Mouse (Mus musculus) MEL-GATA-1-ER (cell line): ENCODE measurements around the gene Rnf115.
"Not testable (repeated sequence)": the region's sequence is repeated elsewhere in the genome, so short reads cannot be mapped to it uniquely, and the experiment has no call there.

Experiments used
- DNase-seq: peaks from one replicate; pipeline ENCODE4 v3.0.0-alpha.2; 2012; ENCODE audit warnings: low read depth; ENCODE audit errors: extremely low read depth

Rnf115 gene

GRCm38 (mm10) chr3:96727343-96727827 is at the start of gene Rnf115, which contains the start of gene Polr3c:
Rnf115 (plus strand) TSS chr3:96727664.
Polr3c (minus strand) TSS chr3:96727628.
- peak; percentile 98 for DNase-seq

GRCm38 (mm10) chr3:96678456-96678855 is 49.0 kb upstream of the Rnf115 start:
- DNase-seq: no peak

GRCm38 (mm10) chr3:96679159-96679674 is 48.2 kb upstream of the Rnf115 start:
- no peak for DNase-seq

- no peak for DNase-seq
Measured at GRCm38 (mm10) chr3:96680269-96680956, 47.1 kb upstream of the Rnf115 start.

GRCm38 (mm10) chr3:96683496-96683895 is 44.0 kb upstream of the Rnf115 start:
- DNase-seq: no peak

- DNase-seq: no peak
Measured at GRCm38 (mm10) chr3:96684151-96684821, 43.2 kb upstream of the Rnf115 start.

GRCm38 (mm10) chr3:96684822-96685156 is 42.7 kb upstream of the Rnf115 start:
- DNase-seq: no peak

- not testable (repeated sequence) for DNase-seq
Measured at GRCm38 (mm10) chr3:96686057-96686456, 41.4 kb upstream of the Rnf115 start.

- peak; percentile 70 for DNase-seq
Measured at GRCm38 (mm10) chr3:96688854-96689253, 38.6 kb upstream of the Rnf115 start.

- DNase-seq: no peak
Measured at GRCm38 (mm10) chr3:96690298-96690697, 37.2 kb upstream of the Rnf115 start.

GRCm38 (mm10) chr3:96692506-96692905 is 35.0 kb upstream of the Rnf115 start:
- DNase-seq: no peak

GRCm38 (mm10) chr3:96693579-96693978 is 33.9 kb upstream of the Rnf115 start:
- no peak for DNase-seq

- DNase-seq: peak; percentile 80
Measured at GRCm38 (mm10) chr3:96696198-96696765, 31.2 kb upstream of the Rnf115 start, which contains the start of gene Pias3. Pias3 (plus strand) TSS chr3:96696384.

- peak; percentile 85 for DNase-seq
Measured at GRCm38 (mm10) chr3:96696766-96697732, 30.4 kb upstream of the Rnf115 start.

GRCm38 (mm10) chr3:96698993-96699690 is 28.3 kb upstream of the Rnf115 start:
- DNase-seq: no peak

GRCm38 (mm10) chr3:96700376-96700775 is 27.1 kb upstream of the Rnf115 start:
- peak; percentile 71 for DNase-seq

GRCm38 (mm10) chr3:96701003-96701402 is 26.5 kb upstream of the Rnf115 start:
- no peak for DNase-seq

- no peak for DNase-seq
Measured at GRCm38 (mm10) chr3:96704778-96705177, 22.7 kb upstream of the Rnf115 start.

- DNase-seq: no peak
Measured at GRCm38 (mm10) chr3:96706217-96706616, 21.2 kb upstream of the Rnf115 start.

- DNase-seq: no peak
Measured at GRCm38 (mm10) chr3:96706984-96707383, 20.5 kb upstream of the Rnf115 start.
